Mouse (Mus musculus) gastrocnemius, adult 2 months (tissue): ENCODE data around the gene Ift27. TPM values are rescaled to one million over a fixed set of nuclear protein-coding genes. Genes with fewer than 3 reads are reported as not detected.

ENCODE experiments used
- DNase-seq: peaks from one replicate; pipeline ENCODE4 v3.0.0; 2022
- H3K27ac ChIP-seq: fragments of 200-600 bp; 2 replicates; pipeline ENCODE4 v1.8.1; 2022; ENCODE audit warnings: mild to moderate bottlenecking
- H3K4me3 ChIP-seq: fragments of 200-600 bp; 2 replicates; pipeline ENCODE4 v1.8.1; 2022; ENCODE audit warnings: mild to moderate bottlenecking, moderate library complexity
- CTCF ChIP-seq: fragments of 200-600 bp; IDR thresholded peaks from 2 replicates; pipeline ENCODE4 v1.8.1; 2022; ENCODE audit warnings: antibody characterized with exemption, mild to moderate bottlenecking, moderate library complexity
- intact Hi-C: fragments of 180-260 bp; cut with DNase I; formaldehyde crosslinking; loops from one replicate; pipeline ENCODE4 v1.15.1; 2025
- total RNA-seq, 2 experiments: library from RNA; stranded (reverse); gene quantifications; 2 replicates each; pipeline ENCODE4 v1.2.3; 2021

The Ift27 gene
- total RNA-seq, 2 experiments from 2014 or later: 11.7 to 16.0 TPM

DNA sequence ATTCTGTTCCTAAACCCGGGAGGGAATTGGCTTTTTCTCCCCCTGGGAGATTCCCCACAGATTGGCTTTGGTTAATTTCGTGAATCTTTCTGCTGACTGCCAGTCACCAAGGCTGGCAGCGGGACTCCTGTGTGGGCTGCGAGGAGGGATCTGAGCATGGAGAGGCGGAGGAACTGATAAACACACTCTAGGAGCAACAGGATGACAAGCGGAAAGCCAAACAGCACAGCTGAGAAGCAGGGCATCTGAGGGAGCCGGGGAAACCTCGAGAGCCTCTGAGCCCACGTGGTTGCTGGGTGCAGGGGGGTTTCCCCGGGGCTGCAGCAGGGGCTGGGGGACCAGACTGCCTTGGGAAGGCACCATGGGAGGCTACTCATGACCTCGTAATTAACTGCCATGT is 4.3 kb downstream of the Ift27 start:
- TF ChIP-seq CTCF: no peak
- DNase-seq: no peak
- no peak overlapping the region for H3K4me3 ChIP-seq
- intact Hi-C loops: no loop called here
- H3K27ac ChIP-seq: no peak overlapping the region

DNA sequence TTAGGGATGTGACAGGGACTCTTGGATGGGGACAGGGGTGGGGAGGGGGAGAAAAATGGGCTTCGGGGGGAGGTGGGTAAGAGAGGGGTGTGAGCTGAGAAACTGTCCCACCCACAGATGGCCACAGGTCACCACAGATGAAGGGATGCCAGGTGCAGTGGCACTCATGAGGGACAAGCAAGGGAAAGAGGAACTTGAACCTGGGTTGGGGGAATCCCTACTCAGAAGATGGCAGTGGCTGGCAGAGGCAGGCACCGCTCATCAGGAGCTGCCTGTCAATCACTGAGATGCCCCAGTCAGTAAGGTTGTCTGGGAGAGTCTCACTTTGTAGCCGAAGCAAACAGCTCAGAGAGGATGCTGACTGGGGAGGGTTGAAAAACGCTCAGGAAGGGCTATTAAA is 8.6 kb downstream of the Ift27 start:
- no peak overlapping the region for H3K4me3 ChIP-seq
- intact Hi-C loops: no loop called here
- DNase-seq: no peak
- H3K27ac ChIP-seq: no peak overlapping the region
- TF ChIP-seq CTCF: no peak

GRCm38 (mm10) chr15:78164466-78164865 is 9.4 kb downstream of the Ift27 start:
- Histone ChIP-seq H3K4me3 (no peak overlapping the region), H3K27ac (no peak overlapping the region)
- no peak for TF ChIP-seq CTCF
- peak; percentile 39 for DNase-seq
- intact Hi-C loops: no loop called here

GRCm38 (mm10) chr15:78161946-78162345 is 12.0 kb downstream of the Ift27 start:
- intact Hi-C loops: no loop called here
- H3K27ac ChIP-seq: no peak overlapping the region
- H3K4me3 ChIP-seq: no peak overlapping the region
- no peak for TF ChIP-seq CTCF
- DNase-seq: no peak

DNA sequence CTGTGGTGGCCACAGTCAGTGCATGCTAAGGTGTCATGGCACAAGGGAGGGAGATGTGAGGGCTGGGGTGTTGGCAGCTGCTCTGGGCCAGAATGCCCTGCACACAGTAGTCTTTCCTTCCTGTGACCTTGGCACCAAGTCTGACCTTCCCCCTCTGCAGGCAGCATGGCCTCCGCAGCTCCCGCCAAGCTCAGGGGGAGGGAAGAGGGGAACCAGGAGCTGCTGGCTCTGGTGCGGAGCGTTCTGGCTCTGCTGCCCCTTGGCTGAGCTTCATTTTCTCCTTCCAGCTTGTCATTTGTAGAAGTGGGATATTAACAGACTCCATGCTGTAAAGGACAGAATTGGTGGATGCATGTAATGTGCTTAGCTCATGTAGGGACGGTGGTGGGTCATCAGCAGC is 15.6 kb downstream of the Ift27 start:
- no peak for DNase-seq
- TF ChIP-seq CTCF: no peak
- Histone ChIP-seq H3K27ac (no peak overlapping the region), H3K4me3 (no peak overlapping the region)
- intact Hi-C loops: no loop called here

DNA sequence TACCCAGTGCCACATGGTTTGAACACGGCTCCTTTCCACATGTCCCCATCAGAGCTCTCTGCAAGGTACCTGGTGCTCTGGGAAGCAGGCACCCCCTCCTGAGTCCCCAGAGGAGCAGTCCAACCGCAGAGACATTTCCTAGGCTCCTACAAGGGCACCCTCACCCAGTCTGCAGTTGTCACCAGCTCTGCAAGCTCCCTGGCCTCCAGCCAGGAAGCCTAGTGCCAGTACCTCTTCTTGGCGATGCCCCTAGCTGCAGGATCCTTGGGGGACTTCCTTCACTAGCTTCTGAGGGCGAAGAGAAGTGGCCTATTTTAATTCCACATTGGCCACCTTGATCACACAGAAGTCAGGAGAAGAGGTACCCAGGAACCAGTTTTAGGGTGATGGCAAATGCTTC is 16.1 kb downstream of the Ift27 start:
- no peak for DNase-seq
- Histone ChIP-seq H3K4me3 (no peak overlapping the region), H3K27ac (no peak overlapping the region)
- no peak for TF ChIP-seq CTCF
- intact Hi-C loops: no loop called here

GRCm38 (mm10) chr15:78157330-78157729 is 16.6 kb downstream of the Ift27 start:
- intact Hi-C loops: no loop called here
- no peak overlapping the region for H3K4me3 ChIP-seq
- no peak overlapping the region for H3K27ac ChIP-seq
- no peak for DNase-seq
- no peak for TF ChIP-seq CTCF

GRCm38 (mm10) chr15:78155421-78155820 is 18.5 kb downstream of the Ift27 start:
- intact Hi-C loops: no loop called here
- H3K27ac ChIP-seq: no peak overlapping the region
- TF ChIP-seq CTCF: no peak
- no peak overlapping the region for H3K4me3 ChIP-seq
- no peak for DNase-seq

DNA sequence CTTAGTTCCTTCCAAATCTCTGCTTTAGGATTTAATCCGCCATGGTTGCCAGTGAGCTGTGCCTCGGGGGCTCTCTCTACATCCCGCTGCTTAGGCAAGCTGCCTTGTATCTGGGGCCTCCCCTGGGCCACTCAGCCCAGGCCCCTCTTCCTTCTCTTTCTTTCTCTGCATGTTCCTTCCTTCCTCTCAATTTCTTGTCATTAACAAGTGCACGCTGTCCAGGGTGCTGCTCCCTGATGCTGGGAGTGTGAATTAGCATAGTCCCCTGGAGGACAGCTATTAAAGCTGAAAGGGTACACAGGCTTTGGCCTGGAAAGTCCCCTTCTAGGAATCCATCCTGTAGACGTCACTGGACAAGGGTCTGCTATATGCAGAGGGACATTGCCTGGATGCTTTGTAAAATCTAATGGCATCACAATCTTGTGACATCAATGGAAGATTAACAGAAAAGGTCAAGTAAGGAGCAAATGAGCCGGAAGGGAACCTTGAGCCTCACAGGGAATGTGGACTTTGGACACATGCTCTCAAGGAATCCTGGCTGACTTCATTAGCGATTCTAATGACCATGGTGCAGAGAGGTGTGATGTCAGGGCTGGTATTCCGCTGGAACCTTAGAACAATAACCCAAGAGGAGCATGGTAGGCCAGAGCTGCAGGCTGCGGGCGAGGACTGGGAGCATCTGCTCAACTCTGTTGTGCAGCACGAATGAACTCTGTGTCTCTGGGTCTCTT is 20.7 kb downstream of the Ift27 start:
- TF ChIP-seq CTCF: no peak
- H3K4me3 ChIP-seq: no peak overlapping the region
- DNase-seq: no peak
- H3K27ac ChIP-seq: no peak overlapping the region
- intact Hi-C loops: no loop called here

- Histone ChIP-seq H3K4me3 (no peak overlapping the region), H3K27ac (no peak overlapping the region)
- DNase-seq: no peak
- no peak for TF ChIP-seq CTCF
- intact Hi-C loops: no loop called here
These were observed 25.3 kb downstream of the Ift27 start for GRCm38 (mm10) chr15:78148565-78148964.

- no peak overlapping the region for H3K27ac ChIP-seq
- no peak overlapping the region for H3K4me3 ChIP-seq
- intact Hi-C loops: no loop called here
- no peak for DNase-seq
- TF ChIP-seq CTCF: no peak
These were observed 33.7 kb downstream of the Ift27 start for GRCm38 (mm10) chr15:78140226-78140625.

GRCm38 (mm10) chr15:78134606-78135005 is 39.3 kb downstream of the Ift27 start:
- intact Hi-C loops: no loop called here

GRCm38 (mm10) chr15:78133389-78133788 is 40.5 kb downstream of the Ift27 start:
- H3K4me3 ChIP-seq: no peak overlapping the region
- intact Hi-C loops: no loop called here
- no peak for DNase-seq
- no peak overlapping the region for H3K27ac ChIP-seq
- TF ChIP-seq CTCF: no peak

More at GRCm38 (mm10) chr15:78134606-78135005, 39.3 kb downstream of the Ift27 start:
- no peak for TF ChIP-seq CTCF
- Histone ChIP-seq H3K27ac (no peak overlapping the region), H3K4me3 (no peak overlapping the region)
- DNase-seq: no peak

GRCm38 (mm10) chr15:78119704-78120103 is 54.2 kb downstream of the Ift27 start, which contains the start of gene Cacng2:
Cacng2 (minus strand) TSS chr15:78120028.
- H3K27ac ChIP-seq: no peak within 1 kb of the TSS
- DNase-seq: peak; percentile 96
- H3K4me3 ChIP-seq: no peak within 1 kb of the TSS
- TF ChIP-seq CTCF: no peak
- intact Hi-C loops: no loop called here
